Mouse (Mus musculus): ENCODE measurements around the gene Tlk1.
"Not testable (repeated sequence)": the region's sequence is repeated elsewhere in the genome, so short reads cannot be mapped to it uniquely, and the experiment has no call there.

Tlk1 gene

DNA sequence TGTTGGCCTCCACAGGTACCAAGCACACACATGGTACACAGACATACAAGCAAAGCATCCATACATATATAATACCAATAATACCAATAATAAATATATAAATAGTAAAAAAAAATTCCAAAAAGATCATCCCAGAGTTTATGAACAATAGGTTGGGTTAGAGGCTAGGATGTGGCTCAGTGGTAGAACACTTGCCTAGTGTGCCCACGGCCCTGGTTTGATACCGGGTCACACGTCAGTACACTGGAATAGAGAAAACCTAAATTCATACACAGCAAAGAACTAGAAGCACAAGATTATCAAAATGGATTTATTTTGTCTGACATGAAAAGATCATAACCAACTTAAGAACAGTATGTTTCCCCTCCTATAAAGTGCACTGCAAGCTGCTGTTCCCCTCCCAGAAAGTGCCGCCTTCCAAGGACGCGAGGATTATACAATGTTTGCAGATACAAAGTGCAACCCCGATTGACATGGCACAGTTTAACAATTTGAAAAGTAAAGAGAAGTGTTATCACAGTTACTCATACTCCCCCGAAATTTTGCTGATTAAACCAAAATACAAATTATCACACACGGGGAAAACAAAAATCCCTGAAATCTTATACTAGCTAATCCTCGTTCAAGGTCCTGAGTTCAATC is 6.3 kb upstream of the Tlk1 start:
- DNase-seq = no peak

DNA sequence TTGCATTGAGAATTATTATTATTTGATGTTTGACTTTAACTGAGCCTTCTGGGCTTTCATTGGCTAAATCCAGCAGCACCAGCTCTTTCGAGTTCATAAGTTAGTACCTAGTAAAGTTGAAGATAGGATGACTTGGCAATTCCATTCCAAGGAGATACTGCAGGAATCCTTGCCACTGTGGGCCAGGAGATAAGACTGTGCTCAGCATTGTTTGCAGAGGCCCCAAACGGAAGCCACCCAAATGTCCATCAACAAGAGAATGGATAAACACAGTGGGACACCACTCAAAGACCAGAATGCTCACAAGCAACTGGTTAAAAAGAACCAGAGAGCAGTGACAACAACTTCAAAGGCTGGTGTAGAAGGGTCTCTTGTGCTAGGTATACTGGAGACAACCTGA is 5.2 kb upstream of the Tlk1 start:
- no peak for DNase-seq

DNA sequence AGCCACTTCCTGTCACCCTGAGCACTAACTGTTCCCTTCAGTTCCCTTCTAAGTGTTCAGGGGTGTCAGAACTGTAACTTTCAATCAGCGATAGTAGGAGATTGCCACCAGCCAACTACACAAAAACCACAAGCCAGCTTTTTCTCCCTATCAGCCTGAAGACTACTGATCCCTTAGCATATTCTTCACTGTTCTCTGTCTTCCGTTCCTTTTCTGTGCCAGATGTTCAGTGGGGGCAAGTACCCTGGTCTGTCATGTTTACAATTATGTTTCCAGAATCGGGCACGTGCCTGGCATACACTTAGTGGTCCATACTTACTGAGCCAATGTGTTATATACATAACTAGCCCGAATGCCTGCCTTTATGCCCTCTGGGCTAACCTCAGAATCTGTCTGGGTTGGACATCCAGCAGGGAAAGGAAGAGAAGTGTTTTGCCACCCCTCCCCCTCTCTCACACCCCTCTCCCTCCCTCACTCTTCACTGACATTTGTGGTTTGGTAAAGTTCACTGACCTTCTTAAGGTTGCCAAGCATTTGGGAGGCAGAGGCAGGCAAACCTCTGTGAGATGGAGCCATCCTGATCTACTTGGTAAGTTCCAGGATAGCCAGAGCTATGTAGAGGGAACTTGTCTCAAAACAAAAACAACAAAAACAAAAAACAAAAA is 4.5 kb upstream of the Tlk1 start:
- no peak for DNase-seq

DNA sequence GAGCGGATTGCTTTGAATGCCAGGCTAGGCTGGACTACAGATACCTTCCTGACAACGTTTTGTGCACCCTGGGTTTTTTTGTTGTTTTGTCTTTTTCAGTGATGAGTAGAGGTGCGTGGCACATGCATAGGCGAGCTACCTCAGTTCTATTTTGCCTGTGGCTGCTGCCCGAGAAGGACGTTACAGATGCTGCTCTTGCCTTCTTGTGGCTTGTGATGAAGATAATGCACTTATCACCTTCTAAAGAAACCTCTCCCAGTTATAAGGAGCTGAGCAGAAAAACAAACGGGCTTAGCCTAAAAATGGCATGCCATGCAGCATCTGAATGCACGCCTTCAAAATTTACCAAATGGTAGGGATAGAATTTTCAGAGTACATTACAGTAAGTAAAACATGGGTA is 2.3 kb upstream of the Tlk1 start:
- no peak for DNase-seq

DNA sequence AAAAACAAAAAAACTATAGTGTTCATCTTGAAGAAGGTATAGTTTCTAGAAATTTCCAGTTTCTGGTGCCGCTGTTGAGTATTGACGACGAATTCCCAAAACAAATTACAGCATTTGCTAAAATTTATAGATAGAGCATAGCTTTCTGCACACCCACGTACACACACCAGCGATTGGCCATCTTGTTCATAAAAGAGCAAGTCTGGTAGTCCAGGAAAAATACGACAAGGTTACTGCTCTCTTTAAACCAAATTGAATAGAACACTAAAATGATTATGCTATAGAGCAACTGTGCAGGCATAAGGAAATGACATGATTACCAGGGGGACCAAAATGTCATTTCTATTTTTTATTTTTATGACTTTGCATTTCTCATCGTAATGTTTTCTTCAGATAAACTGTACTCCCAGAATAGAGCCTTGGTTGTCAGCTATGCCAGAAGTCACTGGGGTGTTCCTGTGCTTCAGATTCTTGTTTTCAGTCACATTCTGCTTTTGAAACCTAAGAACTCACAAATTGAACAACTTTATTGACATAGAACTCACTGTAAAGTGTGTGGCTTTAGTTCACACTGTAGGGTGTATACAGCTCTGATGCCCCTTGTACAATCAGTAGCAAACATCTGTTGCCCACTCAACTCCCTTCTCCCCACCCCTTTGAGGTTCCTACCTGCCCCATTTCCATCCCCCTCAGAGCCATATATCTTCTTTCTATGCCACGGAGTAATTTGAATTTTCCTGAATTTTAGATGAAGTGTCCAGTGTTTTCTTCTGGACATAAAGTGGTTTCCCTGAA is 1.1 kb upstream of the Tlk1 start:
- DNase-seq = no peak

DNA sequence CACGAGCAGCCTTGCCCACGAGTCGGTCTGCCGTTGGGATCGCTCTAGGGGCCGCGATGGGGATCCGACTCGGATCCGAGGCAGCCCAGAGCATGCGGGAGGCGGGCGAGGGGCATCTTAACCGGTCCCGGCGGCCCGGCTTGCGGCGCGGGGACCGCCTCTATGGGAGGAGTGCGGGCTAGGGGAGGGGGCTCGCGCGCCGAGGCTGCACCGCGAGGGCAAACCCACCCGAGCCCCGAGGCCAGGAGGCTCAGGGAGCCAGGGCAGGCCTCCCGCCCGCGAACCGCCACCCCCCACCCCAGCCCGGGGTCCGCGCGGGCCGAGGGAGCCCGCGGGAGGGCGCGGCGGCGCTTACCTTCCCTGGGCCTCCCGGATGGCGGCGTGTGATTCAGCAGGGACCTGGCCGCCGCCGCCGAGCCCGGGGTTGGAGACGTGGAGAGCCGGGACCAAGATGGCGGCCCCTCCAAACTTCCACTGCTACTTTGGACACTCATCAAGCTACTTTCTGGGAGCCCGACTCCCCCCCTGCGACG is 624 bp downstream of the Tlk1 start:
- DNase-seq = peak; percentile 86

DNA sequence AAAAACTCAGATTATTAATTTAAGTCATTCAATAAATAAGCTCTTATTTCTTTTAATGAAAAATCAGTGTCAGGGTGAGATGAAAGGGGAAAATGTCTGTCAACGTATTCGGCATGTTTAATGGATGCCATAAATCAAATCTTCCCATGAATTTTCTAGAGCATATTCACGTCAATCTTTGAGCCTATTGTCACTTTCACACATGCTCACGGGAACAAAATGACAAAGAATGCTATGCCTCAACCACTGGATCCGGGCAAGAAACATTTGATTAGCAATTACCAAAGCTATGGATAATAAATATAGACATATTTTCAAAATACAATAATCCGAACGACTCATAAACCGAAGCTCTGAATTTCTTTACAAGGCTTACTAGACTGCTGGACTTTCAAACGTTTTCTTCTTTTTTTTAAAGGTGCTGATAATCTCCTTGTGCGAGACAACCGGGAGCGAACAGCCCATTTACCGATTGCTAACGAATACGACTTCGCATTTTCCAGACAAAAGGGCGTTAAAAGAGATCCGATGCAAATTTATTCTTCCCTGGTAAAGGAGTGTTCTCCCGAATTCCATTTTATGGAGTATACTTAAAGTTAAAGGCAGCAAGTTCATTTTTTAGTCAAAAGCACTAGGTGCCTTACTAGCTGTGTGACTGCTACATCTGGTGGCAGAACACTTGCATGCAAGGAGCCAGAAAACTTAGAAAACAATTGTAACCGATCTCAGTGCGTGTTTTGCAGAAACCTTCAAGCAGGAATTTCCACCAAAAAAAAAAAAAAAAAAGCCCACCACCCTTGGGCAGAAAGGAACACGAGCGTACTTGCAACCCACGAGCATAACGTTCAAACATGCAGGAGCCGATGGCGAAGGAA is 1.4 kb downstream of the Tlk1 start:
- peak; percentile 58 for DNase-seq

DNA sequence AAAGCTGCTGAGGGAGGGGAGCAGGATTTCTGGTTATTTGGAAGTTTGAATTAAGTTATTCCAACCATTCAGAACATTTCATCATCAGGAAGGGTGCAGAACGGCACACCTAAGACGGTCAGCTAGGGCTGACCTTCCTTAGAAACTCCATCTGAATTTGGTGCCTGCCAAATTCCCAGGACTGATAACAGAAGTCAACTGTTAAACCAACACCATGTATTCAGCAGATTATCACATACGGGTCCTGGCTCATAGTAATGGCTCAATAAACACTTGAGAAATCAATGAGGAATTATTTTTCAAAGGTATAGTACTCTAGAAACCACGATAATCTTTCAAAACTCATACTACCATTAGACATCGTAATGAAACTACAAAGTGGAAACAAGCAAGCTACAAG is 2.1 kb downstream of the Tlk1 start:
- DNase-seq = no peak

DNA sequence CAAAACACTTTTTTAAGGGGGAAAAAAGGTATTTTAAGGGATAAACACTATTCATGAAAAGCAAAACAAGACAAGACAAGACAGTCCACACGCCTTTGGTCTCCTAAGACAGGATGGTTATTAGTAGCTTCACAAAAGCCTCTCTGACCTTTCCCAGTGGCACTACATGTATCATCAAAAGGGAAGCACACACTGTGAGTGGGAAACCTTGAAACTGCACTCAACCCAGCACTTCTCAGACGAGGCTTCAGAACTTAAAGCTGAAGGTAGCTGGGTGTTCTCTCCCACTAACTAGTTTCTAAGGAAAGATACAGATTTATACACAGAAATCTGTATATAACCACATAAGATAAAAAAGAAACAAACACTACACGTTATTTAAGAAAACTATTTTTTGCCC is 8.6 kb downstream of the Tlk1 start:
- no peak for DNase-seq

DNA sequence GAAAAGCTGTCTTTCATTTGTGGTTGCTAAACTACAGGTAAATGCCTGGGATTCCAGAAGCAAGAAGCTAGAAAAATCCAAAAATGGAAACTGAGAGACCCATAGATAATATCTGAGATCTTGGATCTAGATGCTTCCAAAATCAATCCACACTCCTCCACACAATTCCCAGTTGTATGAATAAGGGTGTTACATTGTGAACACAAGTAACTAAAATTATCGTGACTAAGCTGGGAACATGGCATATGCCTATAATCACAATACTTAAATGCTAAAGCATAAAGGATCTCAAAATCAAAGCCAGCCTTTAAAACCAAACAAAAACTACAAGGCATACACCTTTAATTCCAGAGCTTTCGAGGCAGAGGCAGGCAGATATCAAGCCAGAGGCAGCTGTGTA is 9.5 kb downstream of the Tlk1 start:
- DNase-seq = no peak

DNA sequence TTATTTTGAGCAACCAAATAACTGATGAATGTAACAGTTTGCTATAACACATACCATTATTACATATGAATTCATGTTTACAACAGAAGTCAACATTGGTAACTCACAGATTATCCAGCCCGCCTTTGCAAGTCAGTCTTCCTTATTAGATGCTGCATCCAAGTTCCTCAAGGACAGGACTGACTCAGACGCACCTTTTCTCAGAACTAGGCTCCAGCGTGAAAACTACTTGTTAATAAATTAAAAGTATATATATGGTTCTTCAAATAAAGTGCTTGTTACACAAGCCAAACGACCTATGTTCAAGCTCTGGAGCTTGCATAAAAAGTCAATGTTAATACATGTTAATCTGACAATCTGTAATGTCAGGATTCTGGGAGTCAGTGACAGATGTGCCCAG is 11.9 kb downstream of the Tlk1 start:
- no peak for DNase-seq

DNA sequence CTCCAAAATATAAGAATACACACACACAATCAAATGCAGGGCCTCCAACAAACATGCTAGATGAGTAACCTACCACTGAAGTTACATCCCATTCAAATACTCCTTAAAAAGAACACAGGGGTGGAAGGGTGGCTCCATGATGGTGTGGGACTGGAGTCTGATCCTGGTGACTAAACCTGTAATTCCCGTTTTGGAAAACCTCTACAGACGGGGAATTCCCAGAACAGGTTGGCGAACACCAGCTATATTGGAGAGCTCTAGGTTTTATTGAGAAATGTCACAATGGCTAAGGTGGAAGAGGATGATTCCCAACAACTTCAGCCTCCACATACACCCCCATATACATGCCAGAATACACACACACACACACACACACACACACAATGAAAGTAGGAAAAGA is 14.1 kb downstream of the Tlk1 start:
- no peak for DNase-seq

DNA sequence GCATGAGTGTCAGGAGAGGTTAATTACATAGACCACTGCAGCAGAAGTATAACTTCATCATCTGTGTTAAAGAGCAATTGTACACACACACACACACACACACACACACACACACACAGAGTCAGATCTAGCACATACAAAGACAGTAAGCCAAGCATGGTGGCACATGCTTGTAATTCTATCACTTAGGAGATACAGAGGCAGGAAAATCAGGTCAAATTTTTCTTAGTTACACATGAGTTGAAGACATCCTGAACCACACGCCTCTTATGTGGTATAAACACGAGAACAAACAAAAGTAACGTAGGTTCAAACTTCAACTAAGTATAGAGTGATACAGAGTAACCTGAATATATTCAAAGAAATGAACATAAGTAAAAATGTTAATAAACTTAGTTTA is 15.6 kb downstream of the Tlk1 start:
- no peak for DNase-seq

DNA sequence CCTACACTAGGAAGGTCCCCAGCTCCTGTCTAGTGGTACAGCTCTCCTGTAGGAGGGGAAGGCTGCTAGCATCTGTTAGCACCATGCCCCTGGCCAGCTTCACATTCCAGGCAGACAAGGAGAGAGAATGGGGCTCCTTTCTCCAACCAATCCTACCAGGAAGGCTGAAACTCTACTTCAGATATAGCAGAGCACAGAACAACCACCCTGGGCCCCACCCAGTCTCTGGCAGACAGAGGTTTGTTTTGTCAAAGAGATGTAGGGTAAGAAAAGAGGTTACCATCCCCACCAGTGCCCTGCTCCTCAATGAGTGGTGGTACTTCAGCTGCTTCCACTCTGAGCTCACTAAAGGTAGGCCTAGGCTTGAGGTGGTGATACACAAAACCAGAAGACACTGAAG is 16.8 kb downstream of the Tlk1 start:
- DNase-seq = no peak

DNA sequence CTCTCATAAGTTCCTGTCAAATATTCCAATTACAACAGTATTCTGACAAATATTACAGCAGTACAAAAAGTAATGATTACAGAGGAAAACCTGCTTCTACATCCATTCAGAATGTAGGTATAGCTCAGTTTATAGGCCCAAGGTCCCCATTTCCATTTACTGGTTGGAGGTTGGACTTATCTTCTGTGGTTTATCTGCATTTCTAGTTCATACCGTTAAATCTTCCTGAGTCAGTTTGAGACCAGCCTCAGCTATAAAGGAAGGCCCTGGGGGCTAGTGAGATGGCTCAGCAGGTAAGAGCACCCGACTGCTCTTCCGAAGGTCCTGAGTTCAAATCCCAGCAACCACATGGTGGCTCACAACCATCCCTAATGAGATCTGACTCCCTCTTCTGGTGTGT is 17.9 kb downstream of the Tlk1 start:
- DNase-seq = not testable (repeated sequence)

DNA sequence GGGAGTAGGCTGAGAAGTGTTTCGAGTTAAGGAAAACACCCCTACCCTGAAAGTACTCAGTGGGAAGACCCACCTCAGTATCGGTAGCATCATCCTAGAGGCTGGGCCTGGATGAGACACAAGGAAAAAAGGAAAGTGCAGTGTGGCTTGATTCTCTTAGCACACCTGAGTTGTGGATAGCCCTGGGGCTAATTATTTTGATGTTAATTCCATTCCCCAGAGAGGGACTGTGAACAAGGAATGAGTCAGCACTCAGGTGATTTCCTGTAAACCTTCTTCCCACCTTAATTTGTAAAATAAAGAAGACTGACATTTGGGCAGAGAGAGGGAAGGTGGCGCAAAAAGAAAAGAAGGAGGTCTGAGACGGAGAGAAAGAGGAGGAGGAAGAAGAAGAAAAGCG is 19.5 kb downstream of the Tlk1 start:
- DNase-seq = no peak

DNA sequence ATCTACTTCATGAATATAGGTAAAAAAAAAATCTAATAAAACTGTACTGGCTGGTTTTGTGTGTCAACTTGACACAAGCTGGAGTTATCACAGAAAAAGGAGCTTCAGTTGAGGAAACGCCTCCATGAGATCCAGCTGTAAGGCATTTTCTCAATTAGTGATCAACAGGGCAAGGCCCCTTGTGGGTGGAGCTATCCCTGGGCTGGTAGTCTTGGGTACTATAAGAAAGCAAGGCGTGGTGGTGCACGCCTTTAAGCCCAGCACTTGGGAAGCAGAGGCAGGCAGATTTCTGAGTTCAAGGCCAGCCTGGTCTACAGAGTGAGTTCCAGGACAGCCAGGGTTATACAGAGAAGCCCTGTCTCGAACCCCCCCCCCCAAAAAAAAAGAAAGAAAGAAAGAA is 21.8 kb downstream of the Tlk1 start:
- DNase-seq = not testable (repeated sequence)

DNA sequence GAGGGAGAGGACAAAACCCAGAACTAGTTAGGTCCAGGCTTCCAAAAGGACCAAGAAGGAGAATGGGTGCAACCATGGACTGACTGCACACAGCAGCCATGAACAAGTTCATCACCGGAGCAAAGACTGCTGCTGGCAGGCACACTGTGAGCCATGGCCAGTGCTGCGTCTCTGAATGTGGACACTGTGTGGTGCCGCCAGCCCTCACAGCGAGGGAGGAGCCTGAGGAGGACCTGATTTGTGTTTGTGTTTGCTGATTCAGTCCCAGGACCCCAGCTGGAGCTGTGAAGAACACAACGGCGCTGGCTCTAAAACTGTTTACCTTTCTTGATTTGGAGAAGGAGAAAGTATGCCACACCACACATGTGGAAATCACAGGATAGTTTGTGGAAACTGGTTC is 22.9 kb downstream of the Tlk1 start:
- peak; percentile 11 for DNase-seq

DNA sequence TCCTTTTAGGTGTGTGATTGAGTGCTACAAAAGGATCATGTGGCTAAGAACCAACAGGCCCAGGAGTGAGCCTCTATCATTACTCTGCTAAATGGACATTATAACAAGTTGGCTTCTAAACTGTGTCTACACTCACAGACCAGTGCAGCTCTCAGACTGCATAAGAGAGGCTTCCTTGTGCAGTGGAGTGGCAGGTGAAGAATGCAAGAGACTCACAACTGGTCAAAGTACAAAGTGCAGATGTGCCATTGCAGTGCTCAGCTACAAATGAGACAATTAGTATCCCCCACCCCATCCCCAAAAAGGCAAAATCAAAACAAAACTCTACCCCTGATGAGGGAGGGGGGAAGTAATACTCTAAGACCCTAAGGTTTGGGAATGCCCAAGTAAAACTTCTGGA is 24.0 kb downstream of the Tlk1 start:
- no peak for DNase-seq

DNA sequence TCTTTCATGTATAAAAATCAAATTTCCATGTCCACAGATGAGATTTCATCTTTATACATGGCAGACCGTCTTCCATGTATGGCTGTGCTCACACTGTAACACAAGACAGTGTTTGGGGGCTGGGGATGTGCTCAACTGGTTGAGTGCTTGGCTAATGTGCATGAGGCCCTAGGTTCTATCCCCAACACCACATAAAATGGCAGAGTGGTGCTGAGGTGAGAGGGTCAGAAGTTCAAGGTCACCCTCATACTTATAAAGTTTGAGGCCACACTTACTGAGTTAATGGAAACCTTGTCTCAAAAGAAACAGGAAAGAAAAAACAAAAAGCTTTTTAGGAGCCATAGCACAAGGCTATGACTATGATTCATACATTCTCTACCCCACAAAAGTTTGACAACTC is 25.1 kb downstream of the Tlk1 start:
- no peak for DNase-seq

DNA sequence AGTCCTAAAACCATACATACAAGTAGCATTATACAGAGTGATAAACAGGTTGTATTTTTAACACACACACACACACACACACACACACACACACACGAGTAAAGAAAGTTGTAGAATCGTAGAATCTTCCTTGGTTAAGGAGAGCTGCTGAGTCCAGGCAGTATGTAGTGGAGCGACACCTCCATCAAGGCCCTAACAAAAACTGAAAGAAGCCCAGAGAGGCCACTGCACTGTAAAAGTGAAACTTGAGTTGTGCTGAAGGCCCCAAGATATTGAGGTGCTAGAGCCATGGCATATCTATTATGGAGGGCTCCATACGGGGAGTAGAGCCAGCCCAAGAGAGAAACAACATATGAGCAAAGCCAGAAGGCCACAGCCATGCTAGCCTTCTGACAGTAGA is 32.3 kb downstream of the Tlk1 start:
- no peak for DNase-seq

DNA sequence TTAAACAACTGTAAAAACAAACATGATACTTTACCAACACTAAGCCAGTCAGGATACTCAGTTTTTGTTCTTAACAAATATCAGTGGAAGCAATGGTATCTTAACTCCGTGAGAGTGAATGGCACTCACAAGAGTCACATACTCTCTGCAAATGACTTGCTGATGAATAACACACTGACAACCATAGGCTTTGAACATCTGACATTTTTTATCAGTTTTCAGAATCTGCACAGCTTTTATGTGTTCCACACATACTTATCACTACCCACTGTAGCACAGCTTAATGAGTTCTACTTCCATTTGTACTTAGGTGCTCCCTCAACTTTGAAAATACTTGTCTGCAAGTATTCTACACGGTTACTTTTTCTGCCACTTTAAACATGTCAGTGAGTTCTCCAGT is 35.3 kb downstream of the Tlk1 start:
- DNase-seq = no peak

DNA sequence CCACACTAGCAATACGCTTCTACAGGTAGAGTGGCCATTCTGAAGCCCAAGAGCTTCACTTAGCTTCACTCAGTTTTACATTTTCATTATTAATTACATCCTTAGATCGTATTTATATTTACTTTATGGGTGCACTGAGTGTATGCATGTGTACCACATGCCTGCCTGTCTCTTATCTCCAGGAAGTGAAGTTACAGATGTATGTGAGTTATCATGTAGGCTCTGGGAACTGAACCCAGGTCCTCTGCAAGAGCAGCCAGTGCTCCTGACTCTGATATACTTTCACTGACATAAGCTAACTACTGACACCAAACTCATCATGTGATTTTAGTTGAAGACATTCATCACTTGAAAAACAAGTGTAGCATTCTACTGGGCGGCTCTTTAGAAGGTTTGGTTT is 36.2 kb downstream of the Tlk1 start:
- no peak for DNase-seq

Data from embryo, embryonic 11 days (tissue).